Mouse (Mus musculus) olfactory bulb, adult 2 months (tissue): ENCODE measurements around the gene Nf1. TPM values are rescaled to one million over a fixed set of nuclear protein-coding genes. Genes with fewer than 3 reads are reported as not detected.

Source experiments
- H3K27ac ChIP-seq: fragments of 200-500 bp; 2 replicates; pipeline ENCODE4 v1.5.1; 2012; ENCODE audit warnings: low read depth, low read length; ENCODE audit not compliant: insufficient read depth
- H3K4me1 ChIP-seq: fragments of 200-500 bp; 2 replicates; pipeline ENCODE4 v1.6.1; 2012; ENCODE audit warnings: low read length; ENCODE audit not compliant: control insufficient read depth, insufficient read depth
- H3K4me3 ChIP-seq: fragments of 200-500 bp; 2 replicates; pipeline ENCODE4 v1.5.1; 2012; ENCODE audit warnings: mild to moderate bottlenecking, low read depth, low read length, moderate library complexity; ENCODE audit not compliant: insufficient read depth
- CTCF ChIP-seq: fragments of 200-500 bp; IDR thresholded peaks from 2 replicates; pipeline ENCODE4 v1.5.1; 2012; ENCODE audit warnings: low read depth, mild to moderate bottlenecking, low read length, moderate library complexity; ENCODE audit not compliant: insufficient read depth
- POLR2A ChIP-seq: fragments of 200-500 bp; IDR thresholded peaks from 2 replicates; pipeline ENCODE4 v1.6.1; 2012; ENCODE audit warnings: mild to moderate bottlenecking, low read depth, low read length, moderate library complexity; ENCODE audit not compliant: insufficient read depth
- WGBS: fragments of 180-500 bp; shearing (Covaris S2); methylation state at CpG from one replicate; pipeline ENCODE4 v1.1.7; 2018; 5-methylcytosine and 5-hydroxymethylcytosine counted together
- polyA plus RNA-seq: library from polyadenylated mRNA; stranded (reverse); fragments of >200 nt; gene quantifications from 2 replicates; pipeline ENCODE4 v1.2.4, GENCODE M21; 2012; ENCODE audit warnings: low replicate concordance; ENCODE audit not compliant: missing spikeins, insufficient read depth, insufficient read length

Gene Nf1
- polyA plus RNA-seq, 1 experiment: 163 TPM

DNA sequence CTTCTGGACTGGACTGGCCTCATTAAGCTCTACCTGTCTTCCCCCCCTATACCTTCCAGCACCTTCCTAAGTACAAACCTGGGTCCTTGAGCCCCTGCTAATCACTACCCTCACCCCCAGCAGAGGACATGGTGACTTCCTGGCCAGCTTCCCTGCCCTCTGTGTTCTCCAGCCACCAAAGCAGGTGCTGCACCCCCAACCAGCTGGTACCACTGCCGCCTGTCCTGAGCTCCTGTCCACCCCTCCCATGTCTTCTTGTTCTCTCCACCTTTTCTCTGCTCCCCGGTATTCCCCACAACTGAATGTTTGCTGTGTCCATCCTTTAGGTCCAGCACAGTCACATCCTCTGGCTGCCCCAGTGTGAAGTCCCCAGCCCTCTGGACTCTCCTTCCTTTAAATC is 271.0 kb downstream of the Nf1 start:
- Histone ChIP-seq H3K27ac (peak overlapping the region; percentile 69), H3K4me1 (peaks cover 64% of the 10 kb centered on the region), H3K4me3 (no peak overlapping the region)
- WGBS: 54% methylated on average over 2 of the region's 2 CpGs
- TF ChIP-seq POLR2A (no peak), CTCF (no peak)

DNA sequence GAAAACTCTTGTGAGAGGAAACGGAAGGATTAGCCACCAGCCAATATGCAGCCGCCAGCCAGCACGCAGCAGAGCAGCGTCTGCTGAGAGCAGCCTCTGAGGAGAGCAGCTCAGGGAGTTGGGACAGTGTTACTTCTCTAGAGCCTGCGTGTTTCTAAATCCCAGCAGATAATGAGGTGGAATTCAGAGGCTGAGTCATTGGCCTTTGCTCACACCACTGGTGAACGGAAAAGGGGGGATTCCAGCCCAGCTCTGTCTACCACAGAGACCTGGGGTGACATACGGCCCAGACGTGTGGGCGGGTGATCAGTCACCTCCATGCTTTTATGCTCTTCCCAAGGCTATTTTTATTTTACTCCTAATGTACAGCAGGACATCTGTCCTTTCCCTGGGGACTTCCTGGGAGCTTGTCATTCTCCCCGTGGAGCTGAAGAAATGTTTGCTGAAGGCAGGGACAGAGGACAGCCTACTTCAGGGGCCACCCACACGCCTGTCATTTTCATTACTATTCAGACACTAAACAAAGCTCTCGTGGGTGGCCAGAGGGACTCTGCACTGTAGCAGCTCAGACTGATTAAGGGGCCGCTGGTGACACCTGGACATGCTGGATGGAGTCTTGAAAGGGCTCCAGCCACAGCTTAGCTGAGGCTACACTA is 271.6 kb downstream of the Nf1 start:
- Histone ChIP-seq H3K4me1 (peaks cover 65% of the 10 kb centered on the region), H3K27ac (peak overlapping the region; percentile 69), H3K4me3 (no peak overlapping the region)
- WGBS: 14% methylated on average over 13 of the region's 13 CpGs
- no peak for TF ChIP-seq POLR2A
- TF ChIP-seq CTCF: no peak

DNA sequence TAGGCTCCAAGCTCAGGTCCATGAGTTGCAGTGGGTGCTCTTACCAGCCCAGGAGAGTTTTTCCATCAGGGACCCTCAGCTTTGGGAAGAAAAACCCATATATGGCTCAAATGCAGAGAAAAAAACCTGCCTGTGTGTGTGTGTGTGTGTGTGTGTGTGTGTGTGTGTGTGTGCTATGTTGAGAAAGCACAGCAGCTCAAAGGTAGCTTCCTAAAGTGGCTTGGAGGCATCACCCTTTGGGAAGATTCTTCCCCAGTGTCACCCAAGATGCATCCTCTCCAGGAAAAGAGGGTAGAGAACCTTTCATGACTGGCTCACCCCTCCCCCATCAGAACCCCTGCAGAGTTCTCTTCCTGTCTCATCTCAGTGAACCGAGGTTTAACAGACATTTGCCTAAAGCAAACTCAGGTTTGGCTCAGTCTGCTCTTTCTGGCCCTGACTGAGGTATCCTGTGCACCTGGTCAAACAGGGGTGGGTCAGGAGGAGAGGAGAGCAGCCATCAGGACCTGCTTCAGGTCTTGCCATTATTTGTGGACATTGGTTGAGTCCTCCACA is 272.6 kb downstream of the Nf1 start:
- no peak overlapping the region for H3K4me3 ChIP-seq
- WGBS: 36% methylated on average over 1 of the region's 1 CpGs
- TF ChIP-seq CTCF: no peak
- no peak for TF ChIP-seq POLR2A
- peak overlapping the region; percentile 54; the same call in 1 of the 2 replicates for H3K27ac ChIP-seq
- H3K4me1 ChIP-seq: peaks cover 66% of the 10 kb centered on the region

DNA sequence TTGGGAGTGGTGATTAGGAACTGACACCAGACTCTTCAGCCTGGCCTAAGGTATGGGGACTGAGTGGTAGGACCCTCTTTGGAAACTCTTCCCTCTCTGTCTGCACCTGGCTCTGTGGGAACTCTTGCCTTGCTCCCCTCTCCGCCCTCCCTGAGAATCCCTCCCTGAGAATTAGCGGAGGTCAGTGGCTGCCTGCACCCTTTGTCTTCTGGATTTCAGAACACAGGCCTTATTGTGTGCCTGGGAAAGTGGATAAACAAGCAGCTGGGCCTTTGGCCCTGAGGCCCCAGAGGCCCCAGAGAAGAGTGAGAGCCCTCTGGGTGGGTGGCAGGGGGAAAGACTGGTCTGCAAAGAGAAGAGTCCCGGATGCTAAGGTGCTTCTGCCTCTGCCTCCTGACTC is 273.6 kb downstream of the Nf1 start:
- WGBS: 54% methylated on average over 3 of the region's 3 CpGs
- Histone ChIP-seq H3K27ac (no peak overlapping the region), H3K4me1 (peaks cover 74% of the 10 kb centered on the region), H3K4me3 (no peak overlapping the region)
- TF ChIP-seq CTCF: no peak
- no peak for TF ChIP-seq POLR2A

DNA sequence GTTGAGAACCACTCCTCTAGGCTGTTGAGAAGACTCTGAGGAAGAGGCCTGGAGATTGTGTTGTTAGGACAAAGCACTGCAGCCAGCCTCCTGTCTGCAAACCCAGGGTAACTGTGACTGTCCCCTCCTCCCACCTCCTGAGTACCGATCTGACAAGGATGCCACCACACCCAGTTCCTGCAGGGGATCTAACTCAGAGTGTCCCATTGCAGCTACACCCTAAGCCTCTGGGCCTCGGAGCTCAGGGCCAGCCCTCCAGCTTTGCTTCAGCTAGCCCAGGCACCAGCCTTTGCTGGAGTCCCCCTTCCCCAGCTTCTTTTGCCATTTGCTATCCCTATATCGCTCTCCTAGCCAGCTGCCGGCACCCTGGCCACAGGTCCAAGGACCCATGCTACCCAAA is 274.2 kb downstream of the Nf1 start:
- H3K4me1 ChIP-seq: peaks cover 69% of the 10 kb centered on the region
- TF ChIP-seq CTCF: no peak
- 72% methylated on average over 4 of the region's 4 CpGs for WGBS
- no peak overlapping the region for H3K4me3 ChIP-seq
- no peak overlapping the region for H3K27ac ChIP-seq

DNA sequence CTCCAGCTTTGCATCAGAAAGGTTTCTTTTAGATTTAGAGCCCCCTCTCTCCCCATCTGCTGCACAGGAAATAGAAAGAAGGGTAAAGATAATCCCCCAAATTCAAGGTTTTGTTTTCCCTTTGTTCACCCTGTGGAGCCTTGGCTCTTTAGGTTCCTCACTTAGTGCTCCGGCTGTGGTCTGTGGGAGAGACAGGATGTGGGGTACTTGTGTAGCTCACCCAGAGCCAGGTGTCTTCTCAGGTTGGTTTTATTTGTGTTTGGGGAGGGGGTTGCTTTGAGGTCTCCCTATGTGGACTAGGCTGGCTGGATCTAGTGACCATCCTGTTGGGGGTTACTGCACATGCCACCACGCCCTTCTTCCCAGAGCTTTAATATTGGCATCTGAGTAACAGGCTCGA is 275.4 kb downstream of the Nf1 start:
- peaks cover 61% of the 10 kb centered on the region for H3K4me1 ChIP-seq
- TF ChIP-seq CTCF (no peak), POLR2A (no peak)
- WGBS: 88% methylated on average over 3 of the region's 3 CpGs
- H3K4me3 ChIP-seq: no peak overlapping the region
- H3K27ac ChIP-seq: no peak overlapping the region

DNA sequence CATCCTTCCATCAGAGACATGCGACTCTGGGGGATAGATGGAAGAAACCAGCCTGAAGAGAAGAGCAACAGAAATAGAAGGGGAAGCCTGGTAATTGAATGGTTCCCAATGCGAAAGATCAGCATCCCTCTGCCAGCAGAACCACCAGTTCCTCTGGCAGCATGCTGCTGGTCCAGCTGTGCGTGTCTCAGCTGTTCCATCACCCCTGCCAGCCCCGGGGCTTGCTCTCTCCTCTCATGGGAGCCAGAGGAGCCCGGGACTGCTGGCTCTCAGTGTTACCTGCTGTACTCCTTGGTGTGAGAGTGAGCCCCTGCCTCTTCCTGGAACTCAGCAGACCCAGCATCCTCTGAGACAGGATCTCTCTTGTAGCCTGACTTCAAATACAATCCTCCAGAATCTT is 276.4 kb downstream of the Nf1 start:
- Histone ChIP-seq H3K4me3 (no peak overlapping the region), H3K4me1 (peaks cover 51% of the 10 kb centered on the region), H3K27ac (peak overlapping the region; percentile 70)
- 26% methylated on average over 5 of the region's 5 CpGs for WGBS
- TF ChIP-seq POLR2A (no peak), CTCF (no peak)

DNA sequence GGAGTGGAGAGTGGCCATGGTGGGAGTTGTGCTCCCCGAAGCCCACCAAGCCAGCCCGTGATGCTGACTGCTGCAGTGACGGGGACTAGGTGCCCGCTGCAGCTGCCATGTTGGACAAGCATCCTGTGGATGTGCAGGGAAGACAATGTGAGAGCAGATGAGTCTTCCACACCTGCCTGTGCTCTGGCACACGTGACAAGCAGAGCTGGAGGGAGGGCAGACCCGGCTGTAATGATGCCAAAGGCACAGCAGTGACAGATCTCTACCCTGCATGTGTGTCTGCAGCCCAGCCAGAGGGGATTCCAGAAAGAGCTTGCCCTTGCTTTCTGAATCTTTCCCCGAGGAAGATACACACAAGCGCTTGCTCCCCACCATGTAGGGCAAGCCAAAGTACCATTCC is 278.5 kb downstream of the Nf1 start:
- Histone ChIP-seq H3K27ac (no peak overlapping the region), H3K4me3 (no peak overlapping the region), H3K4me1 (peaks cover 31% of the 10 kb centered on the region)
- 85% methylated on average over 8 of the region's 8 CpGs for WGBS
- TF ChIP-seq POLR2A (no peak), CTCF (no peak)

DNA sequence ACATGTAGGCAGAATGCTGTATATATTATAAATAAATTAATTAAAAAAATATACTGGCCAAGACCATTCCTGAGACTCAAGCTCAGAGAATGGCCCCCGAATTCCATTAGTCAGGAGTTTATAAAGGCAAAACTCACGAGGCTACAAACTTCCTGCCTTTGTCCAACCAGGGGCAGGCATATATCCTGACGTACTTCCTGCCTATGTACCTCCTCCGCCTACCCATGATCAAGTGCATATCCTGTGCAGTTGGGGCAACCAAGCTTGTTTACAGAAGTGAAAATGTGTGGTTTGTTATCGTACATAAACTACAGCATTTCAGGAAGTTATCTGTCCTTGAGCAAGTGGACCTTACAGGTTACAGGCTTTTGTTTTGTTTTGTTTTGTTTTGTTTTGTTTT is 283.5 kb downstream of the Nf1 start:
- WGBS: 91% methylated on average over 5 of the region's 5 CpGs
- Histone ChIP-seq H3K4me1 (peaks cover 9% of the 10 kb centered on the region), H3K4me3 (no peak overlapping the region), H3K27ac (no peak overlapping the region)
- TF ChIP-seq CTCF (no peak), POLR2A (no peak)

DNA sequence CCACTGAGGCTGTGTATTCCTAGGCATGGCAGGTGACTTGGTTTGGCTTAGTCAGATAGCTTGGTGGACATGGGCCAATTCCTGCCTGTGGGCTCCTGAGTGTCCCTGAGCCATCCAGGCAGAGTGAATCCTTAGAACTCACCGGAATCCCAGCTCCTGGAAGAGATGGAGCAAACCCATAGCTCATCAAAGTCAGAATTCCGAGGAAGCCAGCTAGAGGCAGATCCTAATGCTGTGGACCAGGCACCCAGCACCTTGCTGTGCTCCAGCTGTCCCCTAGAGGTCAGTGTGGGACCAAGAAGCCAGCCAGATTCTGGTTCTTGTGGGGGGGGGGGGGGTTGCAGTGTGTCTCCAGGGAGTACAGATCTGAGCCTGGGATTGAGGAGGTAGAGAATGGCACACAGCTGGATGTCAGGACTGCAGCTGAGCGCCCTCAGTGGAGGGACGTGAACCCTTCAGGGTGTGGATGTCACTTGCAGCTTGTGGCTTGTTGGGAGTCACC is 285.4 kb downstream of the Nf1 start:
- Histone ChIP-seq H3K4me1 (peaks cover 8% of the 10 kb centered on the region), H3K4me3 (no peak overlapping the region), H3K27ac (no peak overlapping the region)
- TF ChIP-seq POLR2A (no peak), CTCF (peak; percentile 80; the same call in 1 of the 2 replicates)
- WGBS: 15% methylated on average over 4 of the region's 4 CpGs
